In genomic region chr5:117094431-117094830, GRCm38 (mm10) we compare ENCODE assay signal across 8 mouse cellular contexts. TPM values are rescaled to one million over a fixed set of nuclear protein-coding genes. Genes with fewer than 3 reads are reported as not detected.
A peak's percentile ranks its signal among the peaks of the same experiment; 100 is the strongest.
DNase-seq lines count a peak whose midpoint lies in the region; ATAC-seq lines count a peak whose summit lies in the region.

No protein-coding gene starts in this region.

- WGBS in midbrain, embryonic 11.5 days: 45% methylated on average over 7 of the region's 7 CpGs
- WGBS in midbrain, embryonic 16.5 days: 44% methylated on average over 7 of the region's 7 CpGs

- H3K4me3 ChIP-seq in midbrain, embryonic 11.5 days (ENCODE audit: low read depth, low read length): no peak overlapping the region
- H3K4me3 ChIP-seq in midbrain, embryonic 16.5 days (ENCODE audit: low read depth, low read length): no peak overlapping the region

- no peaks in the 10 kb centered on the region for H3K9me3 ChIP-seq in midbrain, embryonic 11.5 days (ENCODE audit: control insufficient read depth, low read length)
- no peaks in the 10 kb centered on the region for H3K9me3 ChIP-seq in midbrain, embryonic 16.5 days (replicated peaks; ENCODE audit: control insufficient read depth, low read length, poor library complexity, severe bottlenecking)

- peak; percentile 29 for DNase-seq in adrenal gland, adult 2 months
- DNase-seq in adrenal gland, postnatal 4 days (ENCODE audit: low spot score in 2 of 2): no peak
- DNase-seq in midbrain, embryonic 11.5 days (ENCODE audit: low spot score, missing footprints): peak; percentile 78
- DNase-seq in cerebellum, postnatal 36 days: peak; percentile 66 to 70
- peak; percentile 15 to 32 for DNase-seq in heart, postnatal 36 days
- peak; percentile 31 for DNase-seq in lung, postnatal 14 days
- no peak for DNase-seq in urinary bladder, postnatal 10 days (ENCODE audit: low spot score)

- no peak overlapping the region for H3K9ac ChIP-seq in midbrain, embryonic 11.5 days (ENCODE audit: low read length)
- no peak overlapping the region for H3K9ac ChIP-seq in midbrain, embryonic 16.5 days (ENCODE audit: low read depth, low read length)

- no peaks in the 10 kb centered on the region for H3K27me3 ChIP-seq in midbrain, embryonic 11.5 days (ENCODE audit: control insufficient read depth, insufficient read depth, low read length)
- no peaks in the 10 kb centered on the region for H3K27me3 ChIP-seq in midbrain, embryonic 16.5 days (ENCODE audit: control insufficient read depth, insufficient read depth, low read depth, low read length)

- intact Hi-C loops in heart, postnatal 36 days (cut with DNase I): loop anchor here (10.0 kb wide), 1 partner anchor 970 kb away; no protein-coding TSS in a partner anchor

- no peak overlapping the region for H3K4me2 ChIP-seq in midbrain, embryonic 11.5 days
- no peak overlapping the region for H3K4me2 ChIP-seq in midbrain, embryonic 16.5 days (ENCODE audit: low read length)

- H3K36me3 ChIP-seq in midbrain, embryonic 11.5 days (ENCODE audit: control insufficient read depth, insufficient read depth, low read length): peaks cover 17% of the 10 kb centered on the region
- peaks cover 25% of the 10 kb centered on the region for H3K36me3 ChIP-seq in midbrain, embryonic 16.5 days (ENCODE audit: control insufficient read depth, insufficient read depth, low read length)

- ATAC-seq in midbrain, embryonic 11.5 days (ENCODE audit: low FRiP score): no peak
- no peak for ATAC-seq in midbrain, embryonic 16.5 days

- H3K4me1 ChIP-seq in midbrain, embryonic 11.5 days (ENCODE audit: control insufficient read depth, insufficient read depth, low read length): no peaks in the 10 kb centered on the region
- no peaks in the 10 kb centered on the region for H3K4me1 ChIP-seq in midbrain, embryonic 16.5 days (ENCODE audit: control insufficient read depth, insufficient read depth, low read length)

- H3K27ac ChIP-seq in midbrain, embryonic 11.5 days (ENCODE audit: low read depth, low read length): no peak overlapping the region
- H3K27ac ChIP-seq in midbrain, embryonic 16.5 days (ENCODE audit: low read length): no peak overlapping the region

RNA-seq across cellular contexts. Expression of gene Suds3, which starts 21.5 kb away (rescaled TPM):
- total RNA-seq in adrenal gland, adult 2 months (2021): 100 to 1,000 TPM; 106 to 144 TPM
- 61.5 and 68.0 TPM in 2 replicates for polyA plus RNA-seq in adrenal gland, adult 2 months (2012; rRNA removed)
- total RNA-seq in adrenal gland, postnatal 4 days (2021): 100 to 1,000 TPM in 1 of 2 experiments, 10 to 100 TPM in 1; 97.0 to 108 TPM
- 49.0 and 50.3 TPM in 2 replicates for polyA plus RNA-seq in midbrain, embryonic 11.5 days (2014; fragmentation: Nextera tagmentation; extraction: Ambion mirVana)
- 82.3 and 83.6 TPM in 2 replicates for polyA plus RNA-seq in midbrain, embryonic 16.5 days (2015; fragmentation: Nextera tagmentation; extraction: Ambion mirVana)
- total RNA-seq in heart, postnatal 36 days (2021): 10 to 100 TPM; 89.7 to 97.2 TPM

RNA-seq across cellular contexts. Expression of gene Taok3, which starts 25.5 kb away (rescaled TPM):
- 10 to 100 TPM; 30.9 to 36.0 TPM for total RNA-seq in adrenal gland, adult 2 months (2021)
- polyA plus RNA-seq in adrenal gland, adult 2 months (2012; rRNA removed): 5.4 and 9.0 TPM in 2 replicates
- 10 to 100 TPM; 39.3 to 39.5 TPM for total RNA-seq in adrenal gland, postnatal 4 days (2021)
- 19.3 and 19.7 TPM in 2 replicates for polyA plus RNA-seq in midbrain, embryonic 11.5 days (2014; fragmentation: Nextera tagmentation; extraction: Ambion mirVana)
- 67.1 and 69.2 TPM in 2 replicates for polyA plus RNA-seq in midbrain, embryonic 16.5 days (2015; fragmentation: Nextera tagmentation; extraction: Ambion mirVana)
- total RNA-seq in heart, postnatal 36 days (2021): 1 to 10 TPM; 7.7 to 8.2 TPM

Comparison
In these comparisons a context has a peak if more than half of its experiments do, and no peak if none do; other contexts are left out.
1. DNase-seq: peak in adrenal gland, adult 2 months (single experiment), midbrain, embryonic 11.5 days (single experiment), cerebellum, postnatal 36 days (2 of 2), heart, postnatal 36 days (2 of 2) and lung, postnatal 14 days (single experiment); none in adrenal gland, postnatal 4 days (0 of 2) and urinary bladder, postnatal 10 days (single experiment).